Mouse (Mus musculus): ENCODE results near the gene Cilp2. TPM values are rescaled to one million over a fixed set of nuclear protein-coding genes. Genes with fewer than 3 reads are reported as not detected.

Gene Cilp2
- 0.11 and 0.34 TPM in 2 replicates for polyA plus RNA-seq (2012; rRNA removed)

- WGBS: 2% methylated on average over 60 of the region's 60 CpGs
- H3K4me1 ChIP-seq (ENCODE audit: control insufficient read depth, insufficient read depth, insufficient read length): peaks cover 23% of the 10 kb centered on the region
- peaks cover 40% of the 10 kb centered on the region for H3K27me3 ChIP-seq (ENCODE audit: control insufficient read depth, insufficient read depth, low read length)
- H3K36me3 ChIP-seq (ENCODE audit: control insufficient read depth, insufficient read depth, low read length): no peaks in the 10 kb centered on the region
- TF ChIP-seq POLR2A (IDR thresholded peaks at IDR 0.05; ENCODE audit: low read depth, low read length) (no peak), CTCF (IDR thresholded peaks at IDR 0.05; ENCODE audit: extremely low read depth, insufficient read depth, insufficient read length, insufficient replicate concordance) (no peak)
- peak in 1 of 2 experiments; percentile 41 for DNase-seq (ENCODE audit: low read depth in 1 of 2, low spot score in 2 of 2)
- no peak within 1 kb of the TSS for H3K27ac ChIP-seq (ENCODE audit: insufficient read depth, low read length)
- peak within 1 kb of the TSS; percentile 48 for H3K4me3 ChIP-seq (ENCODE audit: extremely low read depth, insufficient read depth, insufficient read length)
These were observed at the start of gene Cilp2 for GRCm38 (mm10) chr8:69887289-69888243. TSS of gene Cilp2 (minus strand) at chr8:69887687.

DNA sequence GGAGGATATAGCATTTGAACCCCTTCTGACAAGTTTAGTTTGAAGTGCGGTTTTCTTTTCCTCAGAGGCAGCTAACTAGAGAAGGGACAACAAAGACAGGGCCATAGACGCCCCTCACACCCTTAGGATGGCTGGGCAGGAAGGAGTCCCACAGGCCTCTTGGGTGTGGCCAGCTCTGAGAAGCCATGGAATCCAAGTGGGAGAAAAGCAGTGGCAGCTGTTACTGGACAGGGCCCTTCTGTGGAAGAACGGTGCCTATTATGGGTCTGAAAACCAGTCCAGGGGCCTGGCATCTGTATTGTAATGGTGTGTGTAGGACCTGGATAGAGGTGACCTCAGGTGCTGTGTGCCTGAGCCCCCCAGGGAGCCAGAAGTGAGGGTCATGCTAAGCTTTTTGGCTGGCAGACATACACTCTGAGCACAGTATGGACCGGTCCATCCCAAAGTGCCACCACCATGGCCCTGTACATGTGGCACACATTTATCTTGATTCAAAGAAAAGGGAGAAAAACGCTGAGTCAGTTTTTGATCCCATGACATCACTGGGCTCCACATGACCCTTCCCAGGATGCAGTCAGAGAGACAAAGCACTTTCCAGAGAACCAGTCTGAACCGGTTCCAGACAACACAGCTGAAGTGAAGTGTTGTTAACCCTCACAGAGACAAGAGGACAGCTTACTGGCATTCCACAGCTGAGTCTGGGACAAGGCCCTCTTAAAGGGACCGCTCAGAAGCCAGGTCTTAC is 48.7 kb upstream of the Cilp2 start:
- peaks cover 3% of the 10 kb centered on the region; the same call in 1 of the 2 replicates for H3K36me3 ChIP-seq (ENCODE audit: control insufficient read depth, insufficient read depth, low read length)
- no peak for DNase-seq (ENCODE audit: low read depth in 1 of 2, low spot score in 2 of 2)
- no peak overlapping the region for H3K4me3 ChIP-seq (ENCODE audit: extremely low read depth, insufficient read depth, insufficient read length)
- H3K4me1 ChIP-seq (ENCODE audit: control insufficient read depth, insufficient read depth, insufficient read length): peaks cover 27% of the 10 kb centered on the region; the same call in 1 of the 2 replicates
- WGBS: 89% methylated on average over 7 of the region's 7 CpGs
- H3K27me3 ChIP-seq (ENCODE audit: control insufficient read depth, insufficient read depth, low read length): no peaks in the 10 kb centered on the region
- H3K27ac ChIP-seq (ENCODE audit: insufficient read depth, low read length): peak overlapping the region; percentile 11; the same call in 1 of the 2 replicates
- TF ChIP-seq POLR2A (IDR thresholded peaks at IDR 0.05; ENCODE audit: low read depth, low read length) (no peak), CTCF (IDR thresholded peaks at IDR 0.05; ENCODE audit: extremely low read depth, insufficient read depth, insufficient read length, insufficient replicate concordance) (no peak)

DNA sequence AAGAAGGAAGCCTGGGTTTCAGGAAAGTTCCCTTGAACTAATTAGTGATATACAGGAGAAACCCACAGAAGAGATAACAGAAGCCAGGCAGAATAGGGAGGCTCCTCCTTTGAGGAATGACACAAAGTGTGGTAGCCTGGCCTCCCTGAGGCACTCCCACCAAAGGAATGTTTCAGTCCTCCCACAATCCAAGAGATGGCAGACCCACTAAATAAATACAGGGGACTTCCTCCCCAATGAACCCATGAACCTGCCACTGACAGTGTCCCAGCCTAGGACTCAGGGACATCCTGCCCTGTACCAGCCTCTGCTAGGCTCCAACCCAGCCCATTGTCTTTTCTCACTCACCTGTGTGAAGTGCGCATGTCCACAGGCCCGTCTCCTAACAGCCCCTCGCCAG is 47.9 kb upstream of the Cilp2 start:
- DNase-seq (ENCODE audit: low read depth in 1 of 2, low spot score in 2 of 2): no peak
- H3K27me3 ChIP-seq (ENCODE audit: control insufficient read depth, insufficient read depth, low read length): no peaks in the 10 kb centered on the region
- peaks cover 25% of the 10 kb centered on the region; the same call in 1 of the 2 replicates for H3K4me1 ChIP-seq (ENCODE audit: control insufficient read depth, insufficient read depth, insufficient read length)
- H3K36me3 ChIP-seq (ENCODE audit: control insufficient read depth, insufficient read depth, low read length): peaks cover 5% of the 10 kb centered on the region; the same call in 1 of the 2 replicates
- 94% methylated on average over 3 of the region's 3 CpGs for WGBS
- H3K4me3 ChIP-seq (ENCODE audit: extremely low read depth, insufficient read depth, insufficient read length): no peak overlapping the region
- no peak for TF ChIP-seq CTCF (IDR thresholded peaks at IDR 0.05; ENCODE audit: extremely low read depth, insufficient read depth, insufficient read length, insufficient replicate concordance)
- no peak for TF ChIP-seq POLR2A (IDR thresholded peaks at IDR 0.05; ENCODE audit: low read depth, low read length)
- no peak overlapping the region for H3K27ac ChIP-seq (ENCODE audit: insufficient read depth, low read length)

GRCm38 (mm10) chr8:69934582-69934981 is 47.1 kb upstream of the Cilp2 start:
- TF ChIP-seq POLR2A (IDR thresholded peaks at IDR 0.05; ENCODE audit: low read depth, low read length): no peak
- TF ChIP-seq CTCF (IDR thresholded peaks at IDR 0.05; ENCODE audit: extremely low read depth, insufficient read depth, insufficient read length, insufficient replicate concordance): no peak
- peaks cover 17% of the 10 kb centered on the region; the same call in 1 of the 2 replicates for H3K4me1 ChIP-seq (ENCODE audit: control insufficient read depth, insufficient read depth, insufficient read length)
- WGBS: 81% methylated on average over 5 of the region's 5 CpGs
- H3K27ac ChIP-seq (ENCODE audit: insufficient read depth, low read length): peak overlapping the region; percentile 17; the same call in 1 of the 2 replicates
- no peak overlapping the region for H3K4me3 ChIP-seq (ENCODE audit: extremely low read depth, insufficient read depth, insufficient read length)
- H3K27me3 ChIP-seq (ENCODE audit: control insufficient read depth, insufficient read depth, low read length): no peaks in the 10 kb centered on the region
- peaks cover 5% of the 10 kb centered on the region; the same call in 1 of the 2 replicates for H3K36me3 ChIP-seq (ENCODE audit: control insufficient read depth, insufficient read depth, low read length)
- DNase-seq (ENCODE audit: low read depth in 1 of 2, low spot score in 2 of 2): no peak

- H3K4me1 ChIP-seq (ENCODE audit: control insufficient read depth, insufficient read depth, insufficient read length): peaks cover 13% of the 10 kb centered on the region; the same call in 1 of the 2 replicates
- H3K36me3 ChIP-seq (ENCODE audit: control insufficient read depth, insufficient read depth, low read length): peaks cover 5% of the 10 kb centered on the region; the same call in 1 of the 2 replicates
- TF ChIP-seq POLR2A (IDR thresholded peaks at IDR 0.05; ENCODE audit: low read depth, low read length) (no peak), CTCF (IDR thresholded peaks at IDR 0.05; ENCODE audit: extremely low read depth, insufficient read depth, insufficient read length, insufficient replicate concordance) (no peak)
- no peak overlapping the region for H3K27ac ChIP-seq (ENCODE audit: insufficient read depth, low read length)
- H3K27me3 ChIP-seq (ENCODE audit: control insufficient read depth, insufficient read depth, low read length): no peaks in the 10 kb centered on the region
- 15% methylated on average over 2 of the region's 2 CpGs for WGBS
- H3K4me3 ChIP-seq (ENCODE audit: extremely low read depth, insufficient read depth, insufficient read length): no peak overlapping the region
- DNase-seq (ENCODE audit: low read depth in 1 of 2, low spot score in 2 of 2): no peak
These were observed 46.3 kb upstream of the Cilp2 start for GRCm38 (mm10) chr8:69933811-69934210.

GRCm38 (mm10) chr8:69926901-69927300 is 39.4 kb upstream of the Cilp2 start:
- Histone ChIP-seq H3K36me3 (ENCODE audit: control insufficient read depth, insufficient read depth, low read length) (peaks cover 2% of the 10 kb centered on the region; the same call in 1 of the 2 replicates), H3K27me3 (ENCODE audit: control insufficient read depth, insufficient read depth, low read length) (no peaks in the 10 kb centered on the region), H3K27ac (ENCODE audit: insufficient read depth, low read length) (no peak overlapping the region), H3K4me1 (ENCODE audit: control insufficient read depth, insufficient read depth, insufficient read length) (no peaks in the 10 kb centered on the region), H3K4me3 (ENCODE audit: extremely low read depth, insufficient read depth, insufficient read length) (no peak overlapping the region)
- TF ChIP-seq POLR2A (IDR thresholded peaks at IDR 0.05; ENCODE audit: low read depth, low read length) (no peak), CTCF (IDR thresholded peaks at IDR 0.05; ENCODE audit: extremely low read depth, insufficient read depth, insufficient read length, insufficient replicate concordance) (no peak)
- no peak for DNase-seq (ENCODE audit: low read depth in 1 of 2, low spot score in 2 of 2)

All from spleen, adult 2 months (tissue).